Mouse (Mus musculus) myocyte (in vitro differentiated cells): ENCODE data around the gene Ddrgk1. TPM values are rescaled to one million over a fixed set of nuclear protein-coding genes. Genes with fewer than 3 reads are reported as not detected.

Experiments used
- H3K27me3 ChIP-seq: one replicate; pipeline ENCODE4 v1.6.1; 2011; ENCODE audit not compliant: control insufficient read depth, insufficient read depth, insufficient read length
- H3K36me3 ChIP-seq: one replicate; pipeline ENCODE4 v1.6.1; 2011; ENCODE audit not compliant: control insufficient read depth, insufficient read depth
- H3K4me2 ChIP-seq: one replicate; pipeline ENCODE4 v1.6.1; 2011; ENCODE audit warnings: low read depth, control low read depth
- H3K4me3 ChIP-seq: one replicate; pipeline ENCODE4 v1.5.1; 2011; ENCODE audit warnings: mild to moderate bottlenecking, control low read depth, moderate library complexity
- H3K79me2 ChIP-seq: one replicate; pipeline ENCODE4 v1.6.1; 2011; ENCODE audit not compliant: control insufficient read depth, insufficient read depth
- H3ac ChIP-seq: one replicate; pipeline ENCODE4 v1.6.1; 2011; ENCODE audit not compliant: control insufficient read depth, insufficient read length
- CEBPB ChIP-seq: IDR thresholded peaks from 2 replicates; pipeline ENCODE4 v1.6.1; 2011; ENCODE audit warnings: mild to moderate bottlenecking, moderate library complexity; ENCODE audit not compliant: poor library complexity, insufficient read depth, severe bottlenecking
- E2F4 ChIP-seq: IDR thresholded peaks from one replicate; pipeline ENCODE4 v1.6.1; 2011; ENCODE audit warnings: mild to moderate bottlenecking, control low read depth, moderate library complexity; ENCODE audit not compliant: insufficient read depth
- MAX ChIP-seq: IDR thresholded peaks from one replicate; pipeline ENCODE4 v1.6.1; 2011; ENCODE audit warnings: low read depth, mild to moderate bottlenecking, control low read depth
- MYOD1 ChIP-seq, 3 experiments: IDR thresholded peaks; one replicate each; pipeline ENCODE4 v1.6.1; 2011; ENCODE audit warnings: control low read depth in 2 of 3, low read depth in 2 of 3, mild to moderate bottlenecking in 2 of 3, moderate library complexity in 1 of 3; ENCODE audit not compliant: insufficient read length in 2 of 3, control insufficient read depth in 1 of 3
- MYOG ChIP-seq, 3 experiments: IDR thresholded peaks; one replicate each; pipeline ENCODE4 v1.6.1; 2011; ENCODE audit warnings: control low read depth in 2 of 3, low read depth in 2 of 3, mild to moderate bottlenecking in 2 of 3; ENCODE audit not compliant: insufficient read length in 2 of 3, control insufficient read depth in 1 of 3, insufficient read depth in 1 of 3
- POLR2A ChIP-seq: IDR thresholded peaks from one replicate; pipeline ENCODE4 v1.6.1; 2011; ENCODE audit warnings: low read depth, mild to moderate bottlenecking, control low read depth, moderate library complexity; ENCODE audit not compliant: insufficient read length
- POLR2AphosphoS2 ChIP-seq: IDR thresholded peaks from one replicate; pipeline ENCODE4 v1.6.1; 2011; ENCODE audit warnings: low read depth, control low read depth; ENCODE audit not compliant: insufficient read length
- REST ChIP-seq: IDR thresholded peaks from one replicate; pipeline ENCODE4 v1.6.1; 2011; ENCODE audit warnings: mild to moderate bottlenecking, control low read depth, moderate library complexity; ENCODE audit not compliant: insufficient read depth, insufficient read length
- SRF ChIP-seq: IDR thresholded peaks from one replicate; pipeline ENCODE4 v1.6.1; 2011; ENCODE audit warnings: low read depth; ENCODE audit not compliant: control insufficient read depth, insufficient read length
- TCF12 ChIP-seq: IDR thresholded peaks from one replicate; pipeline ENCODE4 v1.6.1; 2011; ENCODE audit warnings: mild to moderate bottlenecking, control low read depth; ENCODE audit not compliant: poor library complexity, insufficient read depth, severe bottlenecking
- TCF3 ChIP-seq: IDR thresholded peaks from one replicate; pipeline ENCODE4 v1.6.1; 2011; ENCODE audit warnings: low read depth, control low read depth; ENCODE audit not compliant: insufficient read length
- USF1 ChIP-seq: IDR thresholded peaks from one replicate; pipeline ENCODE4 v1.6.1; 2011; ENCODE audit warnings: low read depth, mild to moderate bottlenecking, control low read depth, moderate library complexity
- polyA plus RNA-seq: library from polyadenylated mRNA; unstranded; fragments of >200 nt; fragmentation: generic; extraction: Trizol; gene quantifications from one replicate; pipeline ENCODE4 v1.2.1, GENCODE M21; 2012; ENCODE audit warnings: missing spikeins

The Ddrgk1 gene
- polyA plus RNA-seq, 1 experiment = 137 TPM

DNA sequence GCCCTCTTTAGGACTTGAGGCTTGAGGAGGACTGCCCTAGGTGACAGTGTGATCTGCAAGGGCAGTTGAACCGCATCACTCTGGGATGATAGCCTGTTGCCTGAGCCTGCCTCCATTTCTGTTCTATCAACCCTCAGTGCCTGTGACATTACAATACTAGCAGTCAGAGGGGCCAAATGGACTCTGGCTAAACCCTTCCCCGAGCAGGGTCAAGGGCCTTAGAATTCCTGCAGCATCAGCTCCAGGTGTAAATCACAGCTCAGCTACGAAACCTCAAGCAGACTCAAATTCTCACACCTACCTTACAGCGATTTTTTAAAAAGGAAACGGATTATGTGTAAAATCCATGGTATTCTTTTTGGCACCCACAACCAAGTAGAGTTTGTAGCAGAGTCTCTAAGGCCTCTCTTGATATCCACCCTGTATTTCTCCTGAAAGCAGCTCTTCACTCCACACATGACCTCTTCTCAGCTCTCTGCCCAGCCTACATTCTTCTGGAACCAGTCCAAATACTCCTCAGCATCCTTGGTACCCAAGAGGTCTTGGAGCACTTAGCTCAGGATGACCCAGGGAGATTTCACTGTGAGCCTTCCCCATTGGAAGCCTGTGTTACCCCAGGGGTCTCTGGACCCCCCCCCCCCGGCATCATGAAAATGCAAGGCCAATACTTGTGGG lies 23.0 kb downstream of the Ddrgk1 start:
- no peaks in the 10 kb centered on the region for H3K27me3 ChIP-seq

DNA sequence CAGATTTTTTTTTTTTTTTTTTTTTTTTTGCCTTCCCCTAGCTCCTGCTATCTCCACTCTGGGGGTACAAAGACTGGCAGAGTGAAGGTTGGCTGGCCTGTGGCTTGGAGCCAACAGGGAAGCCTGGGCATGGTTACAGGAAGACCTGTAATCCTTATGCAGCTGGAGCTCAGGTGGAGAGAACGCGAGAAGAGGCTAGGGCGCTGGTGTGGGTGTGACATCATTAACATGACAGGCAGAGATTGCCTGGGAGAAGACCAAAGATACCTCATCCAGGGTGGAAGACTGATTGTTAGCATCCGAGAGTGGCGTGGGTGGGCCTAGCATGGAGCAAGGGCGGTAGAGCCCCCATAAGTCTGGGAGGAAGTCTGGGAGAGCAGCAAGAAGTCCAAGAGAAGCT lies 25.2 kb downstream of the Ddrgk1 start:
- Histone ChIP-seq H3K4me2 (no peak overlapping the region), H3K27me3 (no peaks in the 10 kb centered on the region), H3K4me3 (no peak overlapping the region), H3K36me3 (no peaks in the 10 kb centered on the region), H3K79me2 (no peaks in the 10 kb centered on the region), H3ac (no peak overlapping the region)
- no peak for TF ChIP-seq MAX
- TF ChIP-seq TCF12 = no peak
- TF ChIP-seq POLR2AphosphoS2 = no peak
- TF ChIP-seq USF1 = no peak
- no peak for TF ChIP-seq E2F4
- no peak for TF ChIP-seq SRF
- no peak for TF ChIP-seq MYOD1 (IDR thresholded peaks at IDR 0.05; ENCODE audit: control insufficient read depth in 1 of 3, insufficient read length in 2 of 3, low read depth in 2 of 3)
- no peak for TF ChIP-seq MYOG (IDR thresholded peaks at IDR 0.05; ENCODE audit: control insufficient read depth in 1 of 3, insufficient read depth in 1 of 3, insufficient read length in 2 of 3, low read depth in 2 of 3)
- TF ChIP-seq TCF3 = no peak

More for the DNA sequence above, 23.0 kb downstream of the Ddrgk1 start:
- H3K36me3 ChIP-seq = no peaks in the 10 kb centered on the region
- H3K4me2 ChIP-seq = peak overlapping the region; percentile 85
- H3K79me2 ChIP-seq = no peaks in the 10 kb centered on the region
- TF ChIP-seq MYOG (IDR thresholded peaks at IDR 0.05; ENCODE audit: control insufficient read depth in 1 of 3, insufficient read depth in 1 of 3, insufficient read length in 2 of 3, low read depth in 2 of 3) (no peak), REST (no peak), TCF3 (no peak), MAX (no peak)
- peak overlapping the region; percentile 39 for H3K4me3 ChIP-seq
- H3ac ChIP-seq = peak overlapping the region; percentile 52

DNA sequence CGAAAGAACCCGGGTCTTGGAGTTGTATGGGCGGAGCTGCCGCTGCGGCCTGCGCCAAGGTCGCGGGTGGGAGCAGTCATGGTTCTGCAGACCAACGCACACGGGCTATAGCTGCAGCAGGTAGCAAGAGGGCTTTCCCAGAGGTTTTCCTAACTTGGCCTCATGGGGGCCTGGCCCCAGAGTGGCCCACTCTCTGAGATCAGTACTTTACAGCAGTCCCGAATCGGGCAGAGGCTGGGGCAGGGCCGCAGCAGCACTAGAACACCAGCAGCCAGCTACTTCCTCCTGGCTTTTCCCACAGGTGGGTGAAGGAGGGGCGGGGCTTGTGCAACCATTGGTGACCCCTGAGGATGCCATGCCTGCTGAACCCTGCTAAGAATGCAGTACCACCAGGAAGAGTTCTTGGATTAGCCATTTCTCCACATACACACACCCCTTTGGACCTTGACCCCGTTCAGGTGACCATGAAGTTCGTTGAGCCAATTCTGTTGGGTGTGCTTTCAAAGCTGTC lies 26.3 kb downstream of the Ddrgk1 start:
- Histone ChIP-seq H3ac (no peak overlapping the region), H3K4me3 (no peak overlapping the region), H3K36me3 (no peaks in the 10 kb centered on the region), H3K79me2 (no peaks in the 10 kb centered on the region), H3K4me2 (no peak overlapping the region), H3K27me3 (no peaks in the 10 kb centered on the region)
- TF ChIP-seq SRF (no peak), POLR2A (no peak), E2F4 (no peak), CEBPB (no peak), USF1 (no peak), POLR2AphosphoS2 (no peak), MYOD1 (IDR thresholded peaks at IDR 0.05; ENCODE audit: control insufficient read depth in 1 of 3, insufficient read length in 2 of 3, low read depth in 2 of 3) (no peak), REST (no peak), TCF3 (no peak), TCF12 (no peak), MYOG (IDR thresholded peaks at IDR 0.05; ENCODE audit: control insufficient read depth in 1 of 3, insufficient read depth in 1 of 3, insufficient read length in 2 of 3, low read depth in 2 of 3) (no peak), MAX (no peak)

DNA sequence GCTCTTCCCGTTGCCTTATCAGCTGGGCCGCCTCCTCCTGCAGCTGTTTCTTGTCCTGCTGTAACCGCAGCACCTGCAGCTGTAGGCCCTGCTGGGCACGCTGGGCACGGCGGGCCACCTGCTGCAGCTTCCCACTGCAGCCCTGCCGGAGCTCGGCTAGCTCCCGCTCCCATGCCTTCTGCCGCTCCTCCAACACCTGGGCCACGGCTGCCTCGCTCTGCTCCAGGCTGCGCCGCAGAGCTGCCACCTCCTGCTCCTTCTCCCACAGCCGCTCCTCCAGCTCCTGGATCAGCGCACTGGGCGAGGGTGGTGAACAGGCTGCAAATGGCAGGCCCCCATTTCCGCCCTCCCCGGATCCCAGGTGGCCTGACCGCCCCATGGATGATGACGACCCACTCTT lies 28.6 kb downstream of the Ddrgk1 start:
- Histone ChIP-seq H3K27me3 (no peaks in the 10 kb centered on the region), H3K36me3 (no peaks in the 10 kb centered on the region), H3ac (no peak overlapping the region), H3K79me2 (no peaks in the 10 kb centered on the region), H3K4me2 (no peak overlapping the region), H3K4me3 (no peak overlapping the region)
- TF ChIP-seq MYOD1 (IDR thresholded peaks at IDR 0.05; ENCODE audit: control insufficient read depth in 1 of 3, insufficient read length in 2 of 3, low read depth in 2 of 3) (peak in 2 of 3 experiments; percentile 71 to 85), POLR2AphosphoS2 (no peak), MYOG (IDR thresholded peaks at IDR 0.05; ENCODE audit: control insufficient read depth in 1 of 3, insufficient read depth in 1 of 3, insufficient read length in 2 of 3, low read depth in 2 of 3) (peak in 2 of 3 experiments; percentile 92 to 94)

DNA sequence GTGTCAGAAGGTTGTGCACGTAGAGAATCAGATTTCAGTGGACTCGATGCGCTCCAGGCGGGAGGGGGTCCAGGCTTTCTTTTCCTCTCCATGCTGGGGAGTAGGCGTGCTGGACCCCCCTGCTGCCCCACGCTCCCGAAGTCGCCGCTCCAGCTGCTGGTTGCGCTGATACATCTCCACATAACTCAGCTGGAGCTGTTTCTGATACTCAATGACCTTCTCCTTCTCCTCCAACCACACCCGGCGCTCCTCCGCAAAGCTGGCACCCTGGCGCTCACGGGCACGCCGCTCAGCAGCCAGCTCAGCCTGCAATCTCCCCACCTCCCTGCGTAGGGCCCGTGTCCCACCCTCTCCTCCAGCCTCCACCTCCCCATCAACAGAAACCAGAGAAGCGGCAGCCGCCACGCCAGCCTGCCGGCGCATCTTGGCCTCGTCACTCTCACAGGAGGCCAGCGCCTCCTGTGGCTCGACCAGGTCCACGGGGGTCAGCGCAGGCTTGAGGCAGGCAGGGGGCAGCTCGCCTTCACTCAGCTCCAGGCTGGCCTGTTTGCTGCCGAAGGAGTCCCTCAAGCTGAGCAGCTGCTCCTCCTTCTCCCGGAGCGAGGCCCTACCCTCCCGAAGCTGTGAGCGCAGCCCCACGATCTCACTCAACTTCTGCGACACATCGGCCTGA lies 29.6 kb downstream of the Ddrgk1 start:
- Histone ChIP-seq H3K27me3 (no peaks in the 10 kb centered on the region), H3K4me2 (no peak overlapping the region), H3K79me2 (no peaks in the 10 kb centered on the region), H3ac (no peak overlapping the region), H3K36me3 (no peaks in the 10 kb centered on the region), H3K4me3 (no peak overlapping the region)
- no peak for TF ChIP-seq TCF12
- no peak for TF ChIP-seq SRF
- TF ChIP-seq POLR2AphosphoS2 = no peak
- TF ChIP-seq REST = no peak
- TF ChIP-seq USF1 = no peak
- no peak for TF ChIP-seq E2F4
- TF ChIP-seq POLR2A = no peak
- TF ChIP-seq MYOG (IDR thresholded peaks at IDR 0.05; ENCODE audit: control insufficient read depth in 1 of 3, insufficient read depth in 1 of 3, insufficient read length in 2 of 3, low read depth in 2 of 3) = no peak
- TF ChIP-seq MAX = no peak
- TF ChIP-seq TCF3 = no peak
- TF ChIP-seq MYOD1 (IDR thresholded peaks at IDR 0.05; ENCODE audit: control insufficient read depth in 1 of 3, insufficient read length in 2 of 3, low read depth in 2 of 3) = no peak
- no peak for TF ChIP-seq CEBPB
